Mouse (Mus musculus) erythroid progenitor cell, adult 5-6 weeks (primary cell): Measurements from ENCODE around the gene Dhx38. TPM values are rescaled to one million over a fixed set of nuclear protein-coding genes. Genes with fewer than 3 reads are reported as not detected.

ENCODE experiments used
- ATAC-seq: replicated peaks from 2 replicates; pipeline ENCODE4 v1.8.0; 2016; ENCODE audit warnings: moderate number of reproducible peaks, mild to moderate bottlenecking, moderate TSS enrichment, inconsistent platforms; ENCODE audit not compliant: poor library complexity, low FRiP score, severe bottlenecking
- total RNA-seq, 2 experiments: library from RNA; stranded (forward) in 1 of 2; stranded (reverse) in 1 of 2; fragments of 150-400 nt in 1 of 2; fragments of 186-747, 209-891 nt in 1 of 2; gene quantifications; 2 replicates each; pipeline versions ENCODE4 v1.2.3 to v1.2.4; 2015 to 2017; ENCODE audit warnings: low replicate concordance in 2 of 2

The Dhx38 gene
- total RNA-seq, 2 experiments from 2014 or later = 8.0 to 29.7 TPM

GRCm38 (mm10) chr8:109564766-109565165 is 895 bp downstream of the Dhx38 start:
- ATAC-seq = no peak

DNA sequence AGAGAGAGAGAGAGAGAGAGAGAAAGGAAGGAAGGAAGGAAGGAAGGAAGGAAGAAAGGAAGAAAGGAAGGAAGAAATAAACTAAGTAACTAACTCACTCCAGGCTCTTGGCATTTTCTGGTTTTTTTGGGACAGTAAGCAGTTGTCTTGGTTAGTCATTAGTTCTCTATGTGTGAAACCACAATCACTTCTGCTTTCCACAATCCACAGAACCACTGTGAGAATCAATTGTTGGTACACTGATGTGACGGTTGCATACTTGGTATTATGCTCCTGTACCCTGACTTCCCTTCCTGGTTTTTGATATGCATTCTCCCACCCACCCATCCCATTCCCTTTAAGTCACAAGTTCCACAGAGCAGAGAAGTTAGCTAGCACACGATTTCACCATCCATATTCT is 1.8 kb downstream of the Dhx38 start:
- ATAC-seq = no peak

DNA sequence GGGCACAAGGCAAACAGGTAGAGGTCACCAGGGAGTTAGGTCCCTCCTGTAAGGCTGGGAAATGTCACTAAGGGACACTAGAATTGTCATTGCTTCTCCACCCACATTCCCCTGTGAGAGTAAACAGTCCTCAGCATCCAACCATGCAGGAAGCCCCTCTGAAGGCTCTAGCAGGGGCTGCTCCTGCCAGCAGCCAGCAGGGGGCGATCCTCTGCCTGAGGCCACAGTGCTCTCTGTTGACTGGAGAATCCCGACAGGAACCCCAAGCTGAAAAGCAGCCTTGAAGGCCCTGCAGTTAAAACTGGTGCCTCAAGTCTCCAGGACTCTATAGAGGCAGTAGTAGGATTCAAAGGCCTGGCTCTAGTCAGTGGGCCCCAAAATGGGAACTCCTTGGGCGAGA is 14.0 kb downstream of the Dhx38 start:
- ATAC-seq = no peak

DNA sequence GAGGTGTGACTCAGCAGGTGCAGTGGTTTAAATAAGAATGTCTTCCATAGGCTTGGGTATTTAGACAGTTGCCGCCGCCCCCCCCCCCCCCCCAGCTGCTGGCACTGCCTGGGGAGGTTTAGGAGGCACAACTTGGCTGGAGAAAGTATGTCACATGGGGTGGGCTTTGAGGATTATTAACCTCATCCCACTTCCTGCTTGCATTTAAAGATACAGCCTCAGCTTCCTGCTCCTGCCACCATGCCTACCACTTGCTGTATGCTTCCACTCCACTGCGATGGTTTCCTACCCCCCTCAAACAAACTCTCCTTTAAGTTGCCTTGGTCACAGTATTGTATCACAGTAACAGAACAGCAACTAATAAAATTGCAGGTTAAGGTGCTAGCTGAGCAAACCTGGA is 21.6 kb downstream of the Dhx38 start:
- no peak for ATAC-seq

DNA sequence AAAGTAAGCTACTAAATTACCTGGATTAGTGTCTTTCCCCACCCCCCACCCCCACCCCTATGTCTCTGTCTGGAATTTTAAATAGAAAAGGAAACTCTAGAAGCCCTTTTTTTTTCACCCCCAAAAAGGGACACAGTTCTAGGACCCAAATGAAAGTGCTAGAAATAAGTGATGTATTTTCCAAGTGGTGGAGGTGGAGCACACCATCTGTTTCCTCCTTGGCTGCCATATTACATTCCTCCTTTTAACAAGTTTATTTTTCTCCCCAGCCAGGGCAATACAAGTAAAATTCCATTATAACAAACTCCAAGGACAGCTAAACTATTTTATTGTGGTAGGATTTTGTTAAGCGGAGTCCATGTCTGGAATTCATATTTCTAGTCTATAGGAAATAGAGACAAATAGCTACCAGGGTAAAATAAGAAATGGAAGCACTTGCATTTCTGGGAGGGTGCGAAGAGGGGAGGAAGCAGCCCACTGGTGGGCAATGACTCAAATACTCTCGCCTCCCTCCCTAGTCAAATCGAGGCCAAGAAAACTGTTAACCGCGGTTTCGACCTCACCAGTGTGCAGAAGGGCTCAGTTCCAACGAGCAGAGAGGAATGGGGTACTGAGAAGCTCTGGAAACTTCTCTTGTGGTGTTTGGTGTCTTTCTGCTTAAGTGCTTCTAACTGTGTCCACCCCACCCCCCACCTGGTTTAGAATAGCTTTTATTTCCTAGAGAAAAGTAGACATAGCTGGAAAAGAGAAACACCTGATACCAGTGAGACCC is 22.7 kb downstream of the Dhx38 start:
- ATAC-seq = no peak

GRCm38 (mm10) chr8:109542165-109542564 is 23.5 kb downstream of the Dhx38 start:
- no peak for ATAC-seq

GRCm38 (mm10) chr8:109536703-109537102 is 29.0 kb downstream of the Dhx38 start:
- 0 out of 2 replicates have a peak, but pooled peaks have one; percentile 37 for ATAC-seq

DNA sequence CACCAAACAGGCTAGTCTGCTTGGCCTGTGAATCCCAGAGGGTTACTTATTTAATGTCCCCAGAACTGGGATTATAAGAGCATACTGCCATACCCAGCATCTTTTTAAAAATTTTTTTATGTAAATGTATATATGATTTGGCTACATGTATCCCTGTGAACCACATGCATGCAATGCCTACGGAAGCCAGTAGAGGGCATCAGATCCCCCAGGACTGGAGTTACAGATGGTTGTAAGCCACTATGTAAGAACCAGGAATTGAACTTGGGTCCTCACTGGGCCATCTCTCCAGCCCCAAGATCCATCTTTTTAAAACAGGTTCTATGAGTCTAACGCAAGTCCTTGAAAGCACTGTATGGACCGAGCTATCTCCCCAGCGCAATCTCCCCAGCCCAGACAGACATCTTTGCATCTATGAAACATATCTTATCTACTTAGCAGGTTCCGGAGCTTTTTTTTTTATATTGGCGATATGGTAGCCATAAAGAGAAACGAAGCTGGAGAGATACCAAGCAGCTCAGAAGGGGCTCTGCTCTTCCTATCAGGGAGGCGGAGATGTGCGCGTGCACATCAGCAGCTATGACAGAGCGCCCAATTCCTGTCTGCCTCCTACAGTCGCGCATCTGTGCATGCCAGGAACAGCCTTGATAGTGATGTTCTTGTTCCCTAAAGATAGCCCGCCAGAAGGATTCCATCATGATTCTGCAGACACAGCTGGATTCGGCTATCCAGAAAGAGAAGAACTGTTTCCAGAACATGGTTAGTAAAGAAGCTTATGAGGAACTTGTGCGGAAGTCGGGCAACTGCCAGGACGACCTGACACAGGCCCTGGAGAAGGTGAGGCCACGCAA is 30.3 kb downstream of the Dhx38 start:
- ATAC-seq = no peak

- no peak for ATAC-seq
Observed at GRCm38 (mm10) chr8:109524008-109524407, 41.7 kb downstream of the Dhx38 start.

DNA sequence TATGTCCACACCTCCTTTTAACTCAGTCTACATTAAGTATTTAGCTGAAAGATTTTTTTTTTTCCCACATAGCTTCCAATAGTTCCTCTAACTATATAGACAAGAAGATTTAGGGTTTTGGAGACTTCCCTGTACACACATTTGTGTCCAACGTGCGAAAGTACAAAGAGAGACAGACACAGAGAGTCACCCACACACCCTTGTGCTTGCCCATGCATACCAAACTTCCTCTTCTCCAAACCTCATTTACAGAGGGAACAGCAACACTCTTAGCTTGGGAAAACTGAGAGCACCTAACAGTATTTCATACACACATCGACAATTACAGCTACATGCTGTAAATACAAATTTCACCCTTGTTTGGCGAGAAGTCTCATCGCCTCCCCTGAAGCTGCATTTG is 60.1 kb downstream of the Dhx38 start:
- ATAC-seq = no peak

DNA sequence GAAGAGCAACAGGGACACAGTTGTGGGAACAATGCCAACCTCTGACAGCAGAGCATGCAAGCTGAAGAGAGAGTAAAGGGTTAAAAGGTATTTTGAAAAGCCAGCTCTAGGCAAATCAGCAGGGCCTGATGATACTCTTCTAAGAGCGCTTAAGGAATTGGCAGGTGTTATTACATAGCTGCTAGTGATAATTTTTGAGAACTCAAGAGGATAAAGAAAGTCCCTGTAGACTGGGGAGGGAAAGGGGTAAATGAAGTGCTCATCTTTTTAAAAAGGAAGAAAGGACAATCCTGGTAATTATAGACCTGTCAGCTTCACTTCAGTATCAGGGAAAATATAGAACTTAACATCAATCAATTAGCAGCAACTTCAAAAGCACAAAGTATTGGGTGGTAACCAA is 62.1 kb downstream of the Dhx38 start:
- no peak for ATAC-seq

DNA sequence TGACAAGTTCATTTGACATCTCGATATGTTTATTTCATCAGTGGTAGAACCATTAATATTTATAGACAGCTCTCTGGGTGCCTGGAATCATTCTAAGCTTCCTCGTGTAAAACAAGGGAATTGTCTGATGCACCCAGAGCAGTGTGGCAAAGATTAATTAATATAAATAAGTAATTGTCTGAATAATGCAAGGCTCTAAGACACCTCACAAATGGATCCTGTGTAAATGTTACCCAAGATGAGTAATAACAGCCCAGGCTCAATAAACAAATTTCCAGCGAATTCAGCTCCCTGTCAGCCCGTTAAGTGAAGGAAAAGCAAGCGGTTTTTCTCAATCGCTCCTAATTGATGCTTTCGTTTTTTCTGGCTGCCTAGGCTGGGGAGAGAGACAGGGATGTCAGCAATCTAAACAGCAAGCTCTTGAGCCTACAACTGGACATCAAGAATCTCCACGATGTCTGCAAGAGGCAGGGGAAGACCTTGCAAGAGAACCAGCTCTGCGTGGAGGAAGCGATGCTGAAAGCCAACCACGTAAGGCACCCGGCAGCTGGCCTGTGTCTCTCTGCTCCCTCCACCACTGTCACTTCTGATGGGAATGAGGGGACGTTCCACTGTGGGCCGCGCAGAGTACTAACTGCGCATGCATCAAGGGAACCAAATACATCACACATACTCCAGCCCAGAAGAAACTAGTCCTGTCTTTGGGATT is 66.5 kb downstream of the Dhx38 start:
- ATAC-seq = no peak

Other genes with a start within 250 kb of the Dhx38 start
- gene Pmfbp1, start 71.8 kb downstream of the Dhx38 start, total RNA-seq (2015; ENCODE audit: low replicate concordance) = not detected in 2 replicates
- gene Pmfbp1, start 71.8 kb downstream of the Dhx38 start, total RNA-seq (2017; ENCODE audit: low replicate concordance) = not detected in 2 replicates
- gene Txnl4b, start within 50 bp of the Dhx38 start, total RNA-seq (2015; ENCODE audit: low replicate concordance) = 4.0 and 8.0 TPM in 2 replicates
- 10.7 and 11.5 TPM in 2 replicates for gene Txnl4b, start within 50 bp of the Dhx38 start, total RNA-seq (2017; ENCODE audit: low replicate concordance)
- gene Hp, start 13.3 kb upstream of the Dhx38 start, total RNA-seq (2015; ENCODE audit: low replicate concordance) = 70.4 and 83.3 TPM in 2 replicates
- 65.3 and 67.6 TPM in 2 replicates for gene Hp, start 13.3 kb upstream of the Dhx38 start, total RNA-seq (2017; ENCODE audit: low replicate concordance)
- gene Dhodh, start 42.8 kb upstream of the Dhx38 start, total RNA-seq (2015; ENCODE audit: low replicate concordance) = 4.7 and 7.1 TPM in 2 replicates
- 3.4 and 7.3 TPM in 2 replicates for gene Dhodh, start 42.8 kb upstream of the Dhx38 start, total RNA-seq (2017; ENCODE audit: low replicate concordance)
- not detected in 2 replicates for gene Pkd1l3, start 48.7 kb upstream of the Dhx38 start, total RNA-seq (2015; ENCODE audit: low replicate concordance)
- gene Pkd1l3, start 48.7 kb upstream of the Dhx38 start, total RNA-seq (2017; ENCODE audit: low replicate concordance) = not detected in 2 replicates
- gene Ist1, start 127.4 kb upstream of the Dhx38 start, total RNA-seq (2015; ENCODE audit: low replicate concordance) = 66.7 and 85.9 TPM in 2 replicates
- gene Ist1, start 127.4 kb upstream of the Dhx38 start, total RNA-seq (2017; ENCODE audit: low replicate concordance) = 45.2 and 62.4 TPM in 2 replicates
- 14.3 and 14.8 TPM in 2 replicates for gene Zfp821, start 139.7 kb upstream of the Dhx38 start, total RNA-seq (2015; ENCODE audit: low replicate concordance)
- 38.2 and 43.3 TPM in 2 replicates for gene Zfp821, start 139.7 kb upstream of the Dhx38 start, total RNA-seq (2017; ENCODE audit: low replicate concordance)
- gene Atxn1l, start 171.9 kb upstream of the Dhx38 start, total RNA-seq (2015; ENCODE audit: low replicate concordance) = 2.9 and 10.1 TPM in 2 replicates
- gene Atxn1l, start 171.9 kb upstream of the Dhx38 start, total RNA-seq (2017; ENCODE audit: low replicate concordance) = 4.4 and 5.8 TPM in 2 replicates
- gene Ap1g1, start 212.7 kb upstream of the Dhx38 start, total RNA-seq (2015; ENCODE audit: low replicate concordance) = 23.1 and 50.7 TPM in 2 replicates
- 30.6 and 36.2 TPM in 2 replicates for gene Ap1g1, start 212.7 kb upstream of the Dhx38 start, total RNA-seq (2017; ENCODE audit: low replicate concordance)